Mouse (Mus musculus) lung, embryonic 15.5 days (tissue): ENCODE measurements at regions not wholly inside any gene's neighbourhood (a gene's known extent, or its start where the extent isn't known, plus 50 kb on each side); places are given as distances from the start of the nearest gene placed in this dataset.

Experiments
- ATAC-seq: fragments of 200-750 bp; cut with Nextera tagmentation; 2 replicates; pipeline ENCODE4 v1.8.0; 2017; ENCODE audit warnings: moderate number of reproducible peaks, borderline replicate concordance; ENCODE audit not compliant: low FRiP score, low TSS enrichment; ENCODE audit errors: extremely low read depth
- H3K27ac ChIP-seq: fragments of 300-500 bp; sonication (generic); 2 replicates; pipeline ENCODE4 v1.5.1; 2015; ENCODE audit warnings: moderate library complexity, mild to moderate bottlenecking, inconsistent platforms
- H3K27me3 ChIP-seq: fragments of 300-500 bp; sonication (generic); 2 replicates; pipeline ENCODE4 v1.6.1; 2015; ENCODE audit warnings: inconsistent platforms
- H3K36me3 ChIP-seq: fragments of 300-500 bp; sonication (generic); 2 replicates; pipeline ENCODE4 v1.6.1; 2015; ENCODE audit warnings: inconsistent platforms
- H3K4me1 ChIP-seq: fragments of 300-500 bp; sonication (generic); 2 replicates; pipeline ENCODE4 v1.6.1; 2015; ENCODE audit warnings: inconsistent platforms
- H3K4me2 ChIP-seq: fragments of 300-500 bp; sonication (generic); 2 replicates; pipeline ENCODE4 v1.6.1; 2015; ENCODE audit warnings: inconsistent platforms, mild to moderate bottlenecking, moderate library complexity
- H3K4me3 ChIP-seq: fragments of 300-500 bp; sonication (generic); 2 replicates; pipeline ENCODE4 v1.5.1; 2015; ENCODE audit warnings: mild to moderate bottlenecking, inconsistent platforms
- H3K9ac ChIP-seq: fragments of 300-500 bp; sonication (generic); 2 replicates; pipeline ENCODE4 v1.6.1; 2015; ENCODE audit warnings: inconsistent platforms
- H3K9me3 ChIP-seq: fragments of 300-500 bp; sonication (generic); 2 replicates; pipeline ENCODE4 v1.6.1; 2016; ENCODE audit warnings: inconsistent platforms
- WGBS: fragments of 180-500 bp; shearing (Covaris S2); methylation state at CpG from one replicate; pipeline ENCODE4 v1.1.7; 2015; 5-methylcytosine and 5-hydroxymethylcytosine counted together

DNA sequence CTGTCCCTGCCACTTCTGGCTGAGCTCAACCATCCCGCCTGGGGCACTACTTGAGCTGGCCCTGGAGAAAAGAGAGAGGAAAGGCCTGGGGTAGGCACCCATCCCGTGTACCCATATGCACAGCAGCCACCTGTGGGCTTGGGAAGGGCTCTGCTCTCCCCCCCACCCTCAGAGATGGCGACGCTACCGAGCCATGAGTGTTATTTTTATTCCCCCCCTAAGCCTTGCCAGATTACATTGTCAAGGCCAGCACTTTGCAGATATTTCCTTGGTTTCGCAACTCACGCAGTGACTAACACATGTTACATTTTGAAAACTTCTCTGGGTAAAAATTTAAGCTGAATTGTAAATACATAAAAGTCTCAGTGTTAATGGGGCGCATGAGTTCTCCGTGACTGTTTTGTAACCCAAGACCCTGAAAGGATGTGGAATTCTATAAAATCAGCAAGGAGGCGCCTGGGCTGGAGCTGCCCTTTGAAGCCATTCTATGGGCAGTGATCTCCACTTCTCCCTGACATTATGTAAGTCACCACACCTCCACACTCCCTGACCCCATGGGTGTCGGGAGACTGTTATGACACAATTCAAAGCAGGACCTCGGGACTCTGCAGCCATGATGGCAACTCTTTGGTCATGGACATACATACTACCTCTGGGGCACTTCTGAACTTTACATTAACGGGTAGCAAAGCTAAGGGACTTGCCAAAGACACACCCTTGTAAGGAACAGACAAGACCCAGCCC lies 75.4 kb upstream of the Dio3 start:
- no peak overlapping the region for H3K27ac ChIP-seq

DNA sequence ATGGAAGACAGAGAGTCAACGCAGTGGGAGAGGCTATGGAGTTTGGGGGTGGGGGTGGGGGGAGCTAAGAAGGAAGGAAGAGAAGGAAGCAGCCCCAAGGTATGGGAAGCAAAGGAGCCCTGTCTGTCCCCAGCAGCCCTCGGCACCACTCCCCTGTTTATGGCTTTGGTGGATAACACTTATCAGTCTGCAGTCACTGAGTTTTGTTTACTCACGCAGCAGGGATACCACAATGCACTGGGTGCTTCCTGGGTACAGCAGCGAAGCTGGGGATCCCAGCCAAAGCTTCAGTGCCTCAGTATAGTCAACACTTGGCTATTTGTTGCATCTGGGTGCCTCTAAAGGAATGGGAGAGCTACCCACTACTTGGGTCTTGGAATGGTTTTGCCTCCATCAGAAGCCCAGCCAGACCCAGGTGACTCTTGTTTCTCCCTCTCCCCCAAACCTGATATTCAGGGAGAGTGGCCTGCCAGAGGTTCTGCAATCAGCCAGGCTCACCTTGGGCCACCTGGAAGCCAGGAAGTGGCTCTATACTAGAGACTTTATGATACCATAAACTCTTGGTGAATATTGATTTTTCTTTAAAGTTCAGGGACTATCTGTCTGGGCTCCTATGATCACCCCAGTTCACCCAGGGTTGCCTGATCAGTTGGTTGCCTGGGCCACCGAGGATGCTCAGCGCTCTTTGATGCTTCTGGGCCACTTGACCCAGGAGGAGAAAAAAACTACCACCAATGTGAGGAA lies 74.5 kb upstream of the Dio3 start:
- H3K4me1 ChIP-seq, result peaks cover 37% of the 10 kb centered on the region
- no peak overlapping the region for H3K27ac ChIP-seq
- no peak overlapping the region for H3K4me3 ChIP-seq
- no peak overlapping the region for H3K9ac ChIP-seq
- WGBS, result 44% methylated on average over 6 of the region's 6 CpGs
- H3K36me3 ChIP-seq, result no peaks in the 10 kb centered on the region
- no peak overlapping the region for H3K4me2 ChIP-seq
- no peak for ATAC-seq
- H3K27me3 ChIP-seq, result peaks cover 3% of the 10 kb centered on the region; the same call in 1 of the 2 replicates
- H3K9me3 ChIP-seq, result no peaks in the 10 kb centered on the region

More for the DNA sequence above, 75.4 kb upstream of the Dio3 start:
- H3K4me3 ChIP-seq, result no peak overlapping the region
- H3K9me3 ChIP-seq, result no peaks in the 10 kb centered on the region
- no peak overlapping the region for H3K9ac ChIP-seq
- peaks cover 3% of the 10 kb centered on the region; the same call in 1 of the 2 replicates for H3K27me3 ChIP-seq
- ATAC-seq, result 0 out of 2 replicates have a peak, but pooled peaks have one; percentile 15
- H3K36me3 ChIP-seq, result no peaks in the 10 kb centered on the region
- no peak overlapping the region for H3K4me2 ChIP-seq
- WGBS, result 40% methylated on average over 13 of the region's 13 CpGs
- H3K4me1 ChIP-seq, result peaks cover 37% of the 10 kb centered on the region

DNA sequence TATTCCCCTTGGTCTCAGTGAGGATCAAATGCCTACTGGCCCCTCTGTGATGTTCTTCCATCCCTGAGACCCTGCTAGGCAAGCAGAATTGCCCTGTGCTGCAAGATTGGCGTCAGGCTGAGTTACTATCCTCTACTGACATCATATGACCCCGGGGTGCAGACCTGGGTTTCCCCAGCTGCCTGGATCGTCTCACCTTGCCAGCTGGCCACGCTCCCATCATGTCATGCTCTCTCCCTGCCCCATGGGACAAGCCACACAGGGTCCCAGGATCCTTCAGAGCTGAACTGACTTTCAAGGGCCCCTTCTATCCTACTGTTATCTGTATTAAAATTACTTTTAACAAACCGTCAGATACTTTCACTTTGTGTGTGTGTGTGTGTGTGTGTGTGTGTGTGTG lies 72.6 kb upstream of the Dio3 start:
- H3K36me3 ChIP-seq, result no peaks in the 10 kb centered on the region
- 36% methylated on average over 5 of the region's 5 CpGs for WGBS
- H3K4me1 ChIP-seq, result peaks cover 37% of the 10 kb centered on the region
- H3K27ac ChIP-seq, result no peak overlapping the region
- ATAC-seq, result no peak
- peaks cover 3% of the 10 kb centered on the region; the same call in 1 of the 2 replicates for H3K27me3 ChIP-seq
- no peaks in the 10 kb centered on the region for H3K9me3 ChIP-seq
- 0 out of 2 replicates have a peak overlapping the region, but pooled peaks have one; percentile 20 for H3K4me2 ChIP-seq
- H3K4me3 ChIP-seq, result no peak overlapping the region
- no peak overlapping the region for H3K9ac ChIP-seq

DNA sequence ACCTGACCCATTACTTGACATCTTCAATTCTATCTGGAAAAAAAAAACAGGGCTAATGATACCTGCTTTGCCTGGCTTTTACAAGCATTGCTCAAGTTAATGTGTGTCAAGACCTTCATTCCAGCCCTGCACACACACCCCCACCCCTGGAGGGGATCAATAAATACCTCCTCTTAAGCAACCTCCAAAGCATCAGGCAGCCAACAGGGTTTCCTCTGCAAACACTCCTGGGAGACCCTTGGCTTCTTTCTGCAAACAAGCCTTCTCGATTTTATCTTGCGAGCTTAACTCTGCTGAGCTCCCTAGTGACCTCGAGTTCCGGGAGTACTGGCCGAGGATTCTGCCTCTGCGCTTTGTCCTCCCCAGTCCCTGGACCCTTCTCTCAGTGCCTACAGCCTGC lies 72.1 kb upstream of the Dio3 start:
- peak overlapping the region; percentile 68 for H3K27ac ChIP-seq
- H3K9me3 ChIP-seq, result no peaks in the 10 kb centered on the region
- H3K4me2 ChIP-seq, result peak overlapping the region; percentile 0; the same call in 1 of the 2 replicates
- H3K36me3 ChIP-seq, result no peaks in the 10 kb centered on the region
- H3K9ac ChIP-seq, result no peak overlapping the region
- H3K4me1 ChIP-seq, result peaks cover 37% of the 10 kb centered on the region
- 8% methylated on average over 6 of the region's 6 CpGs for WGBS
- no peak overlapping the region for H3K4me3 ChIP-seq
- peaks cover 3% of the 10 kb centered on the region; the same call in 1 of the 2 replicates for H3K27me3 ChIP-seq
- ATAC-seq, result no peak

DNA sequence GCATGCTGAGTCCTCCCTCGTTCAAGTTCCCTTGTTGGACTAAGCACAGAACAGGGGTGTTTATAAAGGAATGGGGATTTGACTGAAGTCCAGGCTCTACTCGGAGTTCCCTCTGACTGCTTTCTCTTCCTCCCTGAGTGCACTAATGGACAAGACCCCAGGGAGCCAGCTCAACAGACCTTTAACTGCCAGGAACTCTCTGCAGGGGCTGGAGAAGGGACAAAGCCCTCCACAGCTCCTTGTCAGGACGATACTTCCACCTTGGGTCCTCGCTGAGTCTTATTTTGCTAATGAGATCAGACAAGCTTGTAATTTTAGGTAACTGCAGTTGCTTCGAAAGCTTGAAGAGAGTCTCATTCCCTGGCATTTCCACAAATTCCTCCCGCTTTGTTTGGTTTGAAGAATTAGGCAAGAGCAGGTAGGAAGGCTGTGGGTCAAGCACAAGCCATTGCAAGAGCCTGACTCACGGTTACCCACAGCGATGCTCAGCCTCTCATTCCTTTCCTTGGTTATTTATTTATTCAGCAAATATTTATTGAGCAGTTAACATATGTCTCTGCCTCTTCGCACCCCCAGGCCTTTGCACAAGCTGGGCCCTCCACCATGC lies 71.5 kb upstream of the Dio3 start:
- Histone ChIP-seq H3K27me3 (peaks cover 3% of the 10 kb centered on the region; the same call in 1 of the 2 replicates), H3K4me3 (no peak overlapping the region), H3K9ac (no peak overlapping the region), H3K4me2 (no peak overlapping the region; the same call in 1 of the 2 replicates), H3K9me3 (no peaks in the 10 kb centered on the region), H3K27ac (peak overlapping the region; percentile 68), H3K4me1 (peaks cover 37% of the 10 kb centered on the region), H3K36me3 (no peaks in the 10 kb centered on the region)
- ATAC-seq, result no peak
- WGBS, result 40% methylated on average over 9 of the region's 9 CpGs

DNA sequence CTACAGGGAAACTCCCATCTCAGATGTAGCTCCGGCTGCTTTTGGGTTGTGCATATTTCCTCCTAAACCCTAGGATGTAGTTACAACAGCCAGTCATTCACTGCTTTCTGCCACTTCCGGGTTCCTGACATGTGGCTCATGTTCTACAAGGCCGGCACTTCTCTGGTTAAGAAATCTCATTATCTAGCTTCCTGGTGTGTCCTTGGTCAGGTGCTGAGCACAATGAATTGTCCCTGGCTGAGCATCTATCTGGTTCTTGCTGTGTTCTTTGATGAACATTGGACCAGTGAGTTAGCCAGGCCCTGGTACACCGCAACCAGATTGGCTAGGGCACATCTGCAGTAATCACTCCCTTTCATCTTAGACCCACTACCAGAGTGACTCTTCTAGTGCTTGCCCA lies 66.2 kb upstream of the Dio3 start:
- Histone ChIP-seq H3K9me3 (no peaks in the 10 kb centered on the region), H3K9ac (no peak overlapping the region), H3K36me3 (no peaks in the 10 kb centered on the region), H3K4me2 (no peak overlapping the region), H3K4me1 (peaks cover 12% of the 10 kb centered on the region), H3K27ac (no peak overlapping the region), H3K27me3 (no peaks in the 10 kb centered on the region), H3K4me3 (no peak overlapping the region)
- no peak for ATAC-seq
- 61% methylated on average over 4 of the region's 4 CpGs for WGBS

DNA sequence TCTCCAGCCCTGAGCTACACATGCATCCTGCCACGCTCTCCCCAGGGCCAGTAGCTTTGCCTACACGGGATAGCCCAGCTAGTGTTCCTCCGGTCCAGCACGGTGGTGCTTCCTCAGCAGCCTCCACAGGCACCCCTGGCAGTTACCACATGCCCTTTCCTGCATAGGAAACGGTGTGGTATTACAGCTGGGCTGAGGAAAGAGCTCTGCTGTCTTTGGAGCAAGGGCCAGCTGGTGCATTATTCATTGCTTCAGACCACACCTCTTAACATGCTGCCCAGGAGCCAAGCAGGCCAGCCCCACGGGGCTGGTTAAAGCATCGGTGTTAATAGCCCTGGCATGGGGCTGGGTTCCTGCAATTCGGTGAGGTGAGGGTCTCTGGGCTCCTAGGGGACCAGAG lies 64.0 kb upstream of the Dio3 start:
- Histone ChIP-seq H3K9ac (no peak overlapping the region), H3K36me3 (no peaks in the 10 kb centered on the region), H3K4me2 (no peak overlapping the region), H3K4me3 (no peak overlapping the region), H3K9me3 (no peaks in the 10 kb centered on the region), H3K4me1 (peaks cover 8% of the 10 kb centered on the region), H3K27me3 (no peaks in the 10 kb centered on the region), H3K27ac (0 out of 2 replicates have a peak overlapping the region, but pooled peaks have one; percentile 10)
- no peak for ATAC-seq
- 24% methylated on average over 8 of the region's 8 CpGs for WGBS

DNA sequence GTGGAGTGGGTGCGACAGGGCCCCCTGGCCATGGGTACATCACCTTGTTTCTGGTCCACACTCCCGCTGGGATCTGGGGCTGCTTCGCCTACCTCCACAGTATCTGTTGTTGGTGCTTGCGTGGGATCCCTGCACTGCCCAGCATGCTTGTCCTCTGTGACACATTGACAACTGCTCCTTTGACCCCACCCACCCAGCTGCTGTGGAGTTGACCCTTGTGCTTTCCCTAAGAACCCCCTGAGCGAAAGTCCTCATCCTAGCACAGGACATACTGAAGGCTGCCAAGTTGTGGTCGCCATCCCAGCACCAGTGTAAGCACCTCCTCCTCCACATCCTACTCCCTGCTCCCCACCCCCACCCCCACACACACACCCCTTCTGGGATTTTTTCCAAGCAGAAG lies 63.6 kb upstream of the Dio3 start:
- H3K4me3 ChIP-seq, result no peak overlapping the region
- H3K9ac ChIP-seq, result no peak overlapping the region
- no peaks in the 10 kb centered on the region for H3K9me3 ChIP-seq
- no peak for ATAC-seq
- 34% methylated on average over 6 of the region's 6 CpGs for WGBS
- H3K36me3 ChIP-seq, result no peaks in the 10 kb centered on the region
- H3K27ac ChIP-seq, result 0 out of 2 replicates have a peak overlapping the region, but pooled peaks have one; percentile 10
- H3K4me2 ChIP-seq, result no peak overlapping the region
- H3K27me3 ChIP-seq, result no peaks in the 10 kb centered on the region
- H3K4me1 ChIP-seq, result peaks cover 8% of the 10 kb centered on the region

DNA sequence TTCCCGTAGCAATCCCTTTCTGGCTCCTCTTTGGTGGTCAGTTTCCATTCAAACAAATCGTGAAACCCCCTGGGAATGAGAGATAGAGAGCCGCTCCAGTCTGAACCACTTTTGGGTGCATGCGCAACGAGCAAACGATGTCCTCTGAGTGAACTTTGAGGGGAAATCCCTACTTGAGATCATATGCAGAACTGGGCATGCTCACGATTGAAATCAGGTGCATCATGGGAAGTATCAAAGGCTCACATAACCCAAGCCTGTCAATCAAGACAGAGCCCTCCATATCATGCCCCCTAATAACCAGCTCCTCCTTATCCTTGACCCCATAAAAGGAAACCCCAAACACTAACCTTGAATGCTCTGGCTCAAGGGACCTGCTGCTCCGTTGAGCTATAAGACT lies 59.1 kb upstream of the Dio3 start:
- no peak for ATAC-seq
- H3K9ac ChIP-seq, result no peak overlapping the region
- H3K27ac ChIP-seq, result no peak overlapping the region
- H3K36me3 ChIP-seq, result no peaks in the 10 kb centered on the region
- WGBS, result 63% methylated on average over 8 of the region's 8 CpGs
- no peaks in the 10 kb centered on the region for H3K9me3 ChIP-seq
- no peak overlapping the region for H3K4me3 ChIP-seq
- H3K4me1 ChIP-seq, result peaks cover 6% of the 10 kb centered on the region
- H3K27me3 ChIP-seq, result no peaks in the 10 kb centered on the region
- no peak overlapping the region for H3K4me2 ChIP-seq

DNA sequence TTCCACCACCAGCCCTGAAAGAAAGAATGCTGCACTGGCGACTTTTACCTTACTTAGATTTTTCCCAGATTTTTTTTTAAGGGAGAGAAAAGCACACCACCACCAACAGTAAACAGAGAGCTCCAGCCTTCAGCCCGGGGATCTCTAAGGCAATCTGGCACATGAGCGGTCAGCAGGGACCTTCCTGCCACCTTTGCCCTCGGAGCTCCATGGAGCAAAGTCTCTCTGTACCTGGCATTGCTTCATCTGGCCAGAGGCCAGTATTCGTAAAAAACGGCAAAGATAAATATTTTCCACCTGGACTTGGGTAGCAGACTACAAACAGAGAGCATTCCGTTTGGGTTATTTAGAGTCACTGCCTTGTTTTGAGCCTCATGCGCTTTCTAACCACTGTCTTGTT lies 58.4 kb upstream of the Dio3 start:
- H3K9me3 ChIP-seq, result no peaks in the 10 kb centered on the region
- ATAC-seq, result no peak
- 55% methylated on average over 8 of the region's 8 CpGs for WGBS
- no peak overlapping the region for H3K27ac ChIP-seq
- H3K4me3 ChIP-seq, result no peak overlapping the region
- no peaks in the 10 kb centered on the region for H3K36me3 ChIP-seq
- no peak overlapping the region for H3K9ac ChIP-seq
- no peaks in the 10 kb centered on the region for H3K27me3 ChIP-seq
- no peaks in the 10 kb centered on the region; the same call in 1 of the 2 replicates for H3K4me1 ChIP-seq
- no peak overlapping the region for H3K4me2 ChIP-seq

DNA sequence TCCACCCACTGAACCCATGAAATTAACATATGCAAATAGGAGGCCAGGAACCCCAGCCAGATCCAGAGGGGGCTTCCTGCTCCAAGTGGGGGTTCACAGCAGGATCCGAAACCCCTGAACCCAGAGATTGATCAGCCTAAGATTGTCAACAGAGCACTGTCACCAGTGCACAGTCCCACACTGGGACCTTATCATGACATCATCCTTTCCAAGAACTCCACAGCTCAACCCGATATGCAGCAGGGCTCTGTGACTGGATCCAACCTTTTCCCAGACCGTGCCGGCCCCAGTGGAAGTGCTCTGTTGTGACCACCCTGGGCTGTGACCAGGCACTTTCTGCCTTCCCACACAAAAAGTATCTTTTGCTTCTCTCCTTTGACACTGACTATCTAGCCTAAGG lies 57.7 kb upstream of the Dio3 start:
- Histone ChIP-seq H3K4me3 (no peak overlapping the region), H3K4me1 (no peaks in the 10 kb centered on the region; the same call in 1 of the 2 replicates), H3K9me3 (no peaks in the 10 kb centered on the region), H3K27ac (no peak overlapping the region), H3K27me3 (no peaks in the 10 kb centered on the region), H3K4me2 (no peak overlapping the region), H3K9ac (no peak overlapping the region), H3K36me3 (no peaks in the 10 kb centered on the region)
- WGBS, result 55% methylated on average over 4 of the region's 4 CpGs
- no peak for ATAC-seq

DNA sequence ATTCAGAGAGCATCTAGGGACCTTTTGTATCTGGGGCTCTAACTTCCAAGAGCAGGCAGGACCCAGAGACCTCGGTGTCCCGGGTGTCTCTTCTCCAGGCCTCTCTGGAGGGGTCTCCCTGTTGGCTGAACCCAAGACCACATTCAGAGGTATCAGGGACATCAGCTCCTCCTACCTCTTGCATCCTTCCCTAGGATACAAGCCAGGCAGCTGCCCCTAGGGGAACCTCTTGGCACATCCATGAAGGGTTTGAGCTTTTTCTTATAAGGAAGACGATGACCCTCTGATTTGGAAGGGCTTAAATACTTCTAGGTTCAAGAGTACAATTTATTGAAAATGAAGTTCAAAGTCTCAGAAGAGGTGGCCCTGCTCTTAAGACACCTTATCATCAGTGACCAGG lies 57.2 kb upstream of the Dio3 start:
- H3K36me3 ChIP-seq, result no peaks in the 10 kb centered on the region
- no peak for ATAC-seq
- no peak overlapping the region for H3K4me2 ChIP-seq
- H3K9me3 ChIP-seq, result no peaks in the 10 kb centered on the region
- H3K27me3 ChIP-seq, result no peaks in the 10 kb centered on the region
- H3K4me1 ChIP-seq, result no peaks in the 10 kb centered on the region; the same call in 1 of the 2 replicates
- H3K27ac ChIP-seq, result no peak overlapping the region
- no peak overlapping the region for H3K4me3 ChIP-seq
- 73% methylated on average over 3 of the region's 3 CpGs for WGBS
- no peak overlapping the region for H3K9ac ChIP-seq
